Mouse (Mus musculus) liver, embryonic 14.5 days (tissue): ENCODE measurements around the gene Tmem106c. TPM values are rescaled to one million over a fixed set of nuclear protein-coding genes. Genes with fewer than 3 reads are reported as not detected.

Source experiments
- ATAC-seq: fragments of 200-750 bp; cut with Nextera tagmentation; 2 replicates; pipeline ENCODE4 v1.8.0; 2017; ENCODE audit warnings: moderate number of reproducible peaks, mild to moderate bottlenecking, moderate library complexity; ENCODE audit not compliant: insufficient read depth
- DNase-seq, 3 experiments: peaks; one replicate each; pipeline ENCODE4 v3.0.0-alpha.2; 2012 to 2013; ENCODE audit warnings: low read depth in 3 of 3, low spot score in 3 of 3
- H3K27ac ChIP-seq: fragments of 300-500 bp; sonication (generic); 2 replicates; pipeline ENCODE4 v1.5.1; 2014; ENCODE audit warnings: moderate library complexity, mild to moderate bottlenecking, control low read depth, inconsistent platforms
- H3K27me3 ChIP-seq: fragments of 300-500 bp; sonication (generic); 2 replicates; pipeline ENCODE4 v1.6.1; 2014; ENCODE audit warnings: mild to moderate bottlenecking, low read length, moderate library complexity; ENCODE audit not compliant: control insufficient read depth, insufficient read depth
- H3K36me3 ChIP-seq: fragments of 300-500 bp; sonication (generic); replicated peaks from 2 replicates; pipeline ENCODE4 v1.6.1; 2014; ENCODE audit warnings: low read depth; ENCODE audit not compliant: control insufficient read depth, insufficient read depth
- H3K4me1 ChIP-seq, 2 experiments: fragments of 200-500 bp in 1 of 2; fragments of 300-500 bp in 1 of 2; sonication (generic) in 1 of 2; replicated peaks; 2 replicates each; pipeline ENCODE4 v1.6.1; 2012 to 2014; ENCODE audit warnings: antibody characterized with exemption in 1 of 2, inconsistent platforms in 1 of 2, low read length in 1 of 2; ENCODE audit not compliant: control insufficient read depth in 2 of 2, insufficient read depth in 2 of 2
- H3K4me2 ChIP-seq: fragments of 300-500 bp; sonication (generic); 2 replicates; pipeline ENCODE4 v1.6.1; 2014; ENCODE audit warnings: low read depth, mild to moderate bottlenecking, control low read depth, moderate library complexity
- H3K4me3 ChIP-seq, 2 experiments: fragments of 200-500 bp in 1 of 2; fragments of 300-500 bp in 1 of 2; sonication (generic) in 1 of 2; 2 replicates each; pipeline ENCODE4 v1.5.1; 2012 to 2014; ENCODE audit warnings: low read depth in 2 of 2, low read length in 2 of 2, mild to moderate bottlenecking in 2 of 2, control low read depth in 1 of 2, inconsistent platforms in 1 of 2, moderate library complexity in 1 of 2; ENCODE audit not compliant: insufficient read depth in 1 of 2
- H3K9ac ChIP-seq: fragments of 300-500 bp; sonication (generic); replicated peaks from 2 replicates; pipeline ENCODE4 v1.6.1; 2014; ENCODE audit warnings: mild to moderate bottlenecking, control low read depth, moderate library complexity
- H3K9me3 ChIP-seq: fragments of 300-500 bp; sonication (generic); 2 replicates; pipeline ENCODE4 v1.6.1; 2016; ENCODE audit warnings: low read length, mixed read lengths; ENCODE audit not compliant: control insufficient read depth
- CTCF ChIP-seq: IDR thresholded peaks from 2 replicates; pipeline ENCODE4 v1.5.1; 2016; ENCODE audit warnings: antibody characterized with exemption, low read depth, control low read depth
- EP300 ChIP-seq: IDR thresholded peaks from 2 replicates; pipeline ENCODE4 v1.6.1; 2016; ENCODE audit warnings: antibody characterized with exemption, low read depth
- WGBS: fragments of 180-500 bp; shearing (Covaris S2); extraction: QIAGEN DNeasy Blood & Tissue Kit; methylation state at CpG from one replicate; pipeline ENCODE4 v1.1.7; 2014; ENCODE audit not compliant: insufficient replicate concordance; 5-methylcytosine and 5-hydroxymethylcytosine counted together
- polyA plus RNA-seq, 2 experiments: library from polyadenylated mRNA; depleted of rRNA in 1 of 2; stranded (reverse) in 1 of 2; unstranded in 1 of 2; fragments of >200 nt; fragmentation: Nextera tagmentation in 1 of 2; extraction: Ambion mirVana in 1 of 2; gene quantifications; 2 replicates each; pipeline versions ENCODE4 v1.2.1 to v1.2.3; 2012 to 2014

Tmem106c gene
- polyA plus RNA-seq, 2 experiments = 10.5 to 13.2 TPM

- 41% methylated on average over 4 of the region's 4 CpGs for WGBS
- ATAC-seq (no peak), DNase-seq (no peak)
- Histone ChIP-seq H3K9ac (no peak overlapping the region), H3K36me3 (no peaks in the 10 kb centered on the region), H3K27ac (no peak overlapping the region), H3K4me2 (no peak overlapping the region), H3K9me3 (no peaks in the 10 kb centered on the region), H3K4me3 (no peak overlapping the region), H3K27me3 (no peaks in the 10 kb centered on the region), H3K4me1 (no peaks in the 10 kb centered on the region)
- TF ChIP-seq EP300 (no peak), CTCF (no peak)
Measured at GRCm38 (mm10) chr15:98017925-98018324, 53.9 kb downstream of the Tmem106c start.

DNA sequence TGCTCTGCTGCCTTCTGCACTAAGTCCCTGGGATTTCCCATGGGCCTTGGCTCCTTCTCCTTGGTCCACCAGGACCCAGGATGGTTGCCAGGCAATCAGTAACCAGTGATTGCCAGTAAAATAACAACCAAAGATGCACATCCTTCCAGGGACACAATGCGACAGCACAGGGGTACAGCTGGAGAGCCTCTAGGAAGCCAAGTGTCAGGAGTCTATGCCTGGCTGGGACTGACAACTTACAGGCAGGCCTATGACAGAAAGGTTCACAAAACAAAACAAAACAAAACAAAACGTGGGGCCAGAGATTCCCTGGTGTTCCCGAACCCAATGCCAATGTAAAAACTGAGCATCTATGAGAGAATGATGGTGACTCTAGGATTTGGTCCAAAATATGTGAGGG is 55.0 kb downstream of the Tmem106c start:
- no peak for DNase-seq
- Histone ChIP-seq H3K27ac (no peak overlapping the region), H3K9me3 (no peaks in the 10 kb centered on the region), H3K9ac (no peak overlapping the region), H3K4me2 (no peak overlapping the region), H3K27me3 (no peaks in the 10 kb centered on the region), H3K4me3 (no peak overlapping the region), H3K4me1 (no peaks in the 10 kb centered on the region), H3K36me3 (no peaks in the 10 kb centered on the region)
- ATAC-seq = no peak
- TF ChIP-seq CTCF (no peak), EP300 (no peak)
- 57% methylated on average over 3 of the region's 3 CpGs for WGBS

Other genes with a start within 250 kb of the Tmem106c start
- 0.01 and 0.02 TPM in 2 replicates for gene Endou, start 232.9 kb upstream of the Tmem106c start, polyA plus RNA-seq (2012; rRNA removed)
- gene Endou, start 232.9 kb upstream of the Tmem106c start, polyA plus RNA-seq (2014; fragmentation: Nextera tagmentation; extraction: Ambion mirVana) = not detected in 2 replicates
- gene Rapgef3, start 196.2 kb upstream of the Tmem106c start, polyA plus RNA-seq (2012; rRNA removed) = 2.2 and 2.3 TPM in 2 replicates
- gene Rapgef3, start 196.2 kb upstream of the Tmem106c start, polyA plus RNA-seq (2014; fragmentation: Nextera tagmentation; extraction: Ambion mirVana) = 0.84 and 0.95 TPM in 2 replicates
- 35.0 and 47.8 TPM in 2 replicates for gene Slc48a1, start 185.7 kb upstream of the Tmem106c start, polyA plus RNA-seq (2012; rRNA removed)
- 73.9 and 74.7 TPM in 2 replicates for gene Slc48a1, start 185.7 kb upstream of the Tmem106c start, polyA plus RNA-seq (2014; fragmentation: Nextera tagmentation; extraction: Ambion mirVana)
- 8.6 and 11.3 TPM in 2 replicates for gene Hdac7, start 119.7 kb upstream of the Tmem106c start, polyA plus RNA-seq (2012; rRNA removed)
- gene Hdac7, start 119.7 kb upstream of the Tmem106c start, polyA plus RNA-seq (2014; fragmentation: Nextera tagmentation; extraction: Ambion mirVana) = 4.7 and 6.6 TPM in 2 replicates
- gene Vdr, start 53.6 kb upstream of the Tmem106c start, polyA plus RNA-seq (2012; rRNA removed) = 0.08 and 0.11 TPM in 2 replicates
- gene Vdr, start 53.6 kb upstream of the Tmem106c start, polyA plus RNA-seq (2014; fragmentation: Nextera tagmentation; extraction: Ambion mirVana) = 0.15 and 0.32 TPM in 2 replicates
- gene Col2a1, start 40.5 kb downstream of the Tmem106c start, polyA plus RNA-seq (2012; rRNA removed) = 0.23 and 0.56 TPM in 2 replicates
- 0.04 and 0.13 TPM in 2 replicates for gene Col2a1, start 40.5 kb downstream of the Tmem106c start, polyA plus RNA-seq (2014; fragmentation: Nextera tagmentation; extraction: Ambion mirVana)
- 18.2 and 22.4 TPM in 2 replicates for gene Pfkm, start 128.4 kb downstream of the Tmem106c start, polyA plus RNA-seq (2012; rRNA removed)
- gene Pfkm, start 128.4 kb downstream of the Tmem106c start, polyA plus RNA-seq (2014; fragmentation: Nextera tagmentation; extraction: Ambion mirVana) = 19.6 and 20.6 TPM in 2 replicates
- 8.7 and 10.7 TPM in 2 replicates for gene Senp1, start 129.5 kb downstream of the Tmem106c start, polyA plus RNA-seq (2012; rRNA removed)
- gene Senp1, start 129.5 kb downstream of the Tmem106c start, polyA plus RNA-seq (2014; fragmentation: Nextera tagmentation; extraction: Ambion mirVana) = 15.3 and 16.9 TPM in 2 replicates
- 9.7 and 15.1 TPM in 2 replicates for gene Asb8, start 201.4 kb downstream of the Tmem106c start, polyA plus RNA-seq (2012; rRNA removed)
- gene Asb8, start 201.4 kb downstream of the Tmem106c start, polyA plus RNA-seq (2014; fragmentation: Nextera tagmentation; extraction: Ambion mirVana) = 22.3 and 22.4 TPM in 2 replicates
- 0.01 TPM in 1 of 2 replicates, not detected in the other for gene Ccdc184, start 203.0 kb downstream of the Tmem106c start, polyA plus RNA-seq (2012; rRNA removed)
- gene Ccdc184, start 203.0 kb downstream of the Tmem106c start, polyA plus RNA-seq (2014; fragmentation: Nextera tagmentation; extraction: Ambion mirVana) = not detected in 2 replicates
- not detected in 2 replicates for gene Olfr288, start 231.3 kb downstream of the Tmem106c start, polyA plus RNA-seq (2012; rRNA removed)
- gene Olfr288, start 231.3 kb downstream of the Tmem106c start, polyA plus RNA-seq (2014; fragmentation: Nextera tagmentation; extraction: Ambion mirVana) = not detected in 2 replicates